Mouse (Mus musculus) layer of hippocampus, adult 6 months (tissue): ENCODE measurements around the gene Tcl1b2. TPM values are rescaled to one million over a fixed set of nuclear protein-coding genes. Genes with fewer than 3 reads are reported as not detected.

Source experiments
- long read RNA-seq, 2 experiments: library from polyadenylated mRNA; unstranded; transcript quantifications; one replicate each; pipeline ENCODE4 v2.0.0; 2019 to 2020
- polyA plus RNA-seq: library from polyadenylated mRNA; unstranded; fragments of <200 nt; fragmentation: Nextera tagmentation; gene quantifications from 2 replicates; pipeline ENCODE4 v1.2.3, GENCODE M21; 2021

The Tcl1b2 gene
- polyA plus RNA-seq, result not detected in 2 replicates
- long read RNA-seq, experiment 1, result 0 reads
- long read RNA-seq, experiment 2, result 0 reads

GRCm38 (mm10) chr12:105145714-105146113, at the start of gene Tcl1b2:
TSS of gene Tcl1b2 (plus strand) at chr12:105146014.

DNA sequence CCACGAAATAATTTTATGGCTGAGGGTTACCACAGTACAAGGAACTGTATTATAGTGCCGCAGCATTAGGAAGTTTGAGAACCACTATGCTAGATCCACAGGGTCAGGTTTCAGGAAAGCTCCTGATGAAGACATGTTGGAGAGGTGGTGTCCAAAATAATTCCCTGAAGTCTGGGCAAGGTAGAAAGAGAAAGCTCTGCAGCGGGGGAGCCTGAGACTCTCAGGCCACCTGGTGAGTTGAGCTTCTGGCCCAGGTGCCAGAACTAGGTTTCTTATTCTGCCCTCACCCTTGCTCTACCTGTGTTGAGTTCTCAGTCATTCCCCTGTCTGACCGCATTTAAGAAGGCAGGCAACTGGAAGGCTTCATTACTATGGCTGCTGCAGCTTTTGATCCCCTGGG, 13.6 kb downstream of the Tcl1b2 start, which contains the start of gene Tcl1b1:
Tcl1b1 (plus strand) TSS at position 301 of the 400 bp plus-strand sequence.

GRCm38 (mm10) chr12:105176044-105176443, 30.2 kb downstream of the Tcl1b2 start, which contains the start of gene Tcl1b5:
TSS of gene Tcl1b5 (plus strand) at chr12:105176344.

DNA sequence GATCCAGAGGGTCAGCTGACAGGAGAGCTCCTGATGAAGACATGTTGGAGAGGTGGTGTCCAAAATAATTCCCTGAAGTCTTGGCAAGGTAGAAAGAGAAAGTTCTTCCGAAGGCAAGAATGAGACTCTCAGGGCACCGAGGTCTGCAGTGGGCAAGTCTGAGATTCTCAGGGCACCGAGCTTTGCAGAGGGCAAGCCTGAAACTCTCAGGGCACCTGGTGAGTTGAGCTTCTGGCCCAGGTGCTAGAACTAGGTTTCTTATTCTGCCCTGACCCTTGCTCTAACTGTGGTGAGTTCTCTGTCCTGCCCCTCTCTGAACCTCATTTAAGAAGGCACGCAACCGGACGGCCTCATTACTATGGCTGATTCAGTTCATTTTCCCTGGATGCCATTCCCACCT, 44.9 kb downstream of the Tcl1b2 start, which contains the start of gene Tcl1b3:
Tcl1b3 (plus strand) TSS at position 301 of the 400 bp plus-strand sequence.

GRCm38 (mm10) chr12:105201657-105202056, 55.8 kb downstream of the Tcl1b2 start, which contains the start of gene Tcl1b4:
TSS of gene Tcl1b4 (plus strand) at chr12:105201957.

Other genes with a start within 250 kb of the Tcl1b2 start
- 0.39 and 0.41 TPM in 2 replicates for gene Syne3, start 136.2 kb upstream of the Tcl1b2 start, polyA plus RNA-seq
- gene Glrx5, start 113.3 kb upstream of the Tcl1b2 start, polyA plus RNA-seq, result 37.0 and 37.4 TPM in 2 replicates
- not detected in 2 replicates for gene Tcl1b1, start 13.7 kb downstream of the Tcl1b2 start, polyA plus RNA-seq
- not detected in 2 replicates for gene Tcl1b5, start 30.3 kb downstream of the Tcl1b2 start, polyA plus RNA-seq
- gene Tcl1b3, start 45.0 kb downstream of the Tcl1b2 start, polyA plus RNA-seq, result not detected in 2 replicates
- not detected in 2 replicates for gene Tcl1b4, start 55.9 kb downstream of the Tcl1b2 start, polyA plus RNA-seq
- gene Tcl1, start 76.8 kb downstream of the Tcl1b2 start, polyA plus RNA-seq, result not detected in 2 replicates
- gene Tunar, start 187.9 kb downstream of the Tcl1b2 start, polyA plus RNA-seq, result 6.2 and 7.1 TPM in 2 replicates